40 mouse cellular contexts compared by ENCODE assay signal in the genomic region with DNA sequence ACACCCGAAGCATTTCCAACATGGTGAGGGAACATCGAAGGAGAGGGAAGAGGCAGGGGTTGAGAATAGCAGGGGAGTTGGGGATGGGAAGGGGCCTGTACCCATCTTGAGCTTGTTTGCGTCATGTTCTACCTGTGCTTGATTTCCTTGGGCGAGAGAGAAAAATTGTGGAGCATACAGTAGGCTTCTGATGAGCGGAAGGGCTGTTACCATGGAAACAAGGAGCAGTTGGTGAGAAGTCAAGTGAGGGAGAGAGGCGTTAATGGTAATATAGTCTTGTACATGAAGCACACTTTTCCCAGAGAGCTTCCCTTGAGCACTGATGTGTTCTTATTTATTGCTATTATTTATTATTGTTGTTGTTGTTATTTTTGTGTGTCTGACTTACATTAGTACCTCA. TPM values are rescaled to one million over a fixed set of nuclear protein-coding genes. Genes with fewer than 3 reads are reported as not detected.
DNase-seq lines count a peak whose midpoint lies in the region; ATAC-seq and TF ChIP-seq lines count a peak whose summit lies in the region.
"Had no signal": no experiment of that assay in that cellular context is flagged by ENCODE, and none has a peak within 500 bp of the region (broad histone marks: within the 10 kb centered on the region; RNA-seq: fewer than 3 reads in every experiment).

No protein-coding gene starts in this region.

- no peak overlapping the region for H3K4me2 ChIP-seq in forebrain, embryonic 16.5 days (ENCODE audit: low read length)
- H3K4me2 ChIP-seq: embryonic facial prominence, embryonic 12.5 days; hindbrain, embryonic 15.5 days; intestine, embryonic 15.5 days had no signal

- H3K27me3 ChIP-seq in forebrain, embryonic 16.5 days (replicated peaks; ENCODE audit: control insufficient read depth, insufficient read depth, low read length): no peaks in the 10 kb centered on the region
- H3K27me3 ChIP-seq: CH12.LX; embryonic facial prominence, embryonic 12.5 days; hindbrain, embryonic 15.5 days; intestine, embryonic 15.5 days had no signal

- H3K27ac ChIP-seq in layer of hippocampus, adult 2 months: peak overlapping the region; percentile 96
- H3K27ac ChIP-seq in forebrain, embryonic 16.5 days (ENCODE audit: low read length): no peak overlapping the region
- H3K27ac ChIP-seq: embryonic facial prominence, embryonic 12.5 days; hindbrain, embryonic 10.5 days; hindbrain, embryonic 15.5 days; intestine, embryonic 15.5 days; liver, embryonic 14.5 days; macrophage had no signal

- DNase-seq in layer of hippocampus, adult 2 months (ENCODE audit: low spot score in 2 of 2): peak in 1 of 2 experiments; percentile 46
- no peak for DNase-seq in layer of hippocampus, adult 11-12 months (ENCODE audit: low spot score)
- DNase-seq in right cerebral cortex, postnatal 10 days (ENCODE audit: low spot score in 2 of 2): peak; percentile 26 to 56
- no peak for DNase-seq in right cerebral cortex, postnatal 36 days (ENCODE audit: low spot score in 2 of 2)
- DNase-seq in yolk sac, embryonic 10.5 days (ENCODE audit: low spot score): no peak
- DNase-seq: adrenal gland, adult 8-10 months; B cell, adult 2 months; cerebellum, adult 11-12 months; cerebellum, adult 9-11 months; embryo, embryonic 11 days; gastrocnemius, postnatal 14 days; heart, postnatal 14 days; kidney, adult 2 months; kidney, postnatal 36 days; liver; lung, adult 2 months; lung, postnatal 10 days; retina, postnatal 1 day; right cerebral cortex, postnatal 25 days; spleen, adult 18-20 months; thymus, postnatal 4 days had no signal

- TF ChIP-seq CTCF in layer of hippocampus, adult 2 months (conservative IDR thresholded peaks at IDR 0.05): no peak

- no peaks in the 10 kb centered on the region for H3K9me3 ChIP-seq in forebrain, embryonic 16.5 days (ENCODE audit: control insufficient read depth, low read length)
- H3K9me3 ChIP-seq: embryonic facial prominence, embryonic 12.5 days; hindbrain, embryonic 10.5 days; hindbrain, embryonic 15.5 days; intestine, embryonic 15.5 days had no signal

- no peak overlapping the region; the same call in 1 of the 2 replicates for H3K4me3 ChIP-seq in layer of hippocampus, adult 2 months
- no peak overlapping the region for H3K4me3 ChIP-seq in forebrain, embryonic 16.5 days (replicated peaks; ENCODE audit: low read length)
- H3K4me3 ChIP-seq: embryonic facial prominence, embryonic 12.5 days; hindbrain, embryonic 10.5 days; hindbrain, embryonic 15.5 days; intestine, embryonic 15.5 days had no signal

- ATAC-seq in forebrain, embryonic 16.5 days: peak; percentile 51
- ATAC-seq: intestine, embryonic 15.5 days had no signal

- H3K4me1 ChIP-seq in forebrain, embryonic 16.5 days (replicated peaks; ENCODE audit: control insufficient read depth, insufficient read depth, low read length): peaks cover 27% of the 10 kb centered on the region
- H3K4me1 ChIP-seq: embryonic facial prominence, embryonic 12.5 days; intestine, embryonic 15.5 days had no signal

- peaks cover 28% of the 10 kb centered on the region for H3K36me3 ChIP-seq in forebrain, embryonic 16.5 days (ENCODE audit: control insufficient read depth, insufficient read depth)

- no peak overlapping the region for H3K9ac ChIP-seq in forebrain, embryonic 16.5 days (replicated peaks; ENCODE audit: low read depth, low read length)
- H3K9ac ChIP-seq: embryonic facial prominence, embryonic 12.5 days; hindbrain, embryonic 15.5 days; intestine, embryonic 15.5 days; liver, embryonic 14.5 days had no signal

- WGBS in forebrain, embryonic 16.5 days: 70% methylated on average over 6 of the region's 6 CpGs

RNA-seq across cellular contexts. Expression of a gene that starts 11.2 kb away (rescaled TPM):
- 100 to 1,000 TPM; 682 to 738 TPM for total RNA-seq in layer of hippocampus, adult 2 months (2021)
- 46.0 and 58.6 TPM in 2 replicates for polyA plus RNA-seq in forebrain, embryonic 16.5 days (2015; fragmentation: Nextera tagmentation; extraction: Ambion mirVana)

RNA-seq across cellular contexts. Expression of a gene that starts 31.3 kb away (rescaled TPM):
- total RNA-seq in layer of hippocampus, adult 2 months (2021): not detected
- not detected in 2 replicates for polyA plus RNA-seq in forebrain, embryonic 16.5 days (2015; fragmentation: Nextera tagmentation; extraction: Ambion mirVana)
- total RNA-seq: adrenal gland, adult 8-10 months; CH12.LX; gastrocnemius, postnatal 14 days; granulocyte monocyte progenitor cell, adult 5-6 weeks; heart, postnatal 14 days; left cerebral cortex, adult 18-20 months; megakaryocyte-erythroid progenitor cell, adult 5-6 weeks; monocyte, adult 5-6 weeks had no signal
- polyA plus RNA-seq: embryonic facial prominence, embryonic 12.5 days; heart, embryonic 14.5 days; intestine, embryonic 15.5 days; kidney, adult 2 months; kidney, embryonic 16.5 days; limb, embryonic 11.5 days; liver, embryonic 14.5 days; lung, adult 2 months; macrophage; stomach, embryonic 16.5 days; thymus, postnatal 0 days had no signal

RNA-seq across cellular contexts. Expression of a gene that starts 33.8 kb away (rescaled TPM):
- 10 to 100 TPM; 42.6 to 45.6 TPM for total RNA-seq in layer of hippocampus, adult 2 months (2021)
- 1.9 and 2.9 TPM in 2 replicates for polyA plus RNA-seq in forebrain, embryonic 16.5 days (2015; fragmentation: Nextera tagmentation; extraction: Ambion mirVana)
- total RNA-seq: adrenal gland, adult 8-10 months; adrenal gland, postnatal 4 days; CH12.LX; gastrocnemius, postnatal 14 days; granulocyte monocyte progenitor cell, adult 5-6 weeks; heart, postnatal 14 days; megakaryocyte-erythroid progenitor cell, adult 5-6 weeks; monocyte, adult 5-6 weeks had no signal
- polyA plus RNA-seq: heart, embryonic 14.5 days; kidney, adult 2 months; liver, embryonic 14.5 days; lung, adult 2 months; macrophage; stomach, embryonic 16.5 days; thymus, postnatal 0 days had no signal

RNA-seq across cellular contexts. Expression of a gene that starts 41.1 kb away (rescaled TPM):
- not detected for total RNA-seq in layer of hippocampus, adult 2 months (2021)
- not detected in 2 replicates for polyA plus RNA-seq in forebrain, embryonic 16.5 days (2015; fragmentation: Nextera tagmentation; extraction: Ambion mirVana)
- total RNA-seq: adrenal gland, adult 8-10 months; adrenal gland, postnatal 4 days; CH12.LX; gastrocnemius, postnatal 14 days; granulocyte monocyte progenitor cell, adult 5-6 weeks; heart, postnatal 14 days; left cerebral cortex, adult 18-20 months; left cerebral cortex, postnatal 14 days; megakaryocyte-erythroid progenitor cell, adult 5-6 weeks; monocyte, adult 5-6 weeks had no signal
- polyA plus RNA-seq: embryonic facial prominence, embryonic 12.5 days; heart, embryonic 14.5 days; hindbrain, embryonic 10.5 days; hindbrain, embryonic 15.5 days; intestine, embryonic 15.5 days; kidney, adult 2 months; kidney, embryonic 16.5 days; limb, embryonic 11.5 days; liver, embryonic 14.5 days; lung, adult 2 months; macrophage; stomach, embryonic 16.5 days; thymus, postnatal 0 days had no signal

RNA-seq across cellular contexts. Expression of a gene that starts 56.0 kb away (rescaled TPM):
- total RNA-seq in layer of hippocampus, adult 2 months (2021): 10 to 100 TPM; 15.0 to 15.8 TPM
- polyA plus RNA-seq in forebrain, embryonic 16.5 days (2015; fragmentation: Nextera tagmentation; extraction: Ambion mirVana): 351 and 383 TPM in 2 replicates
- total RNA-seq: CH12.LX; megakaryocyte-erythroid progenitor cell, adult 5-6 weeks; monocyte, adult 5-6 weeks had no signal
- polyA plus RNA-seq: macrophage had no signal

Comparison
In these comparisons a context has a peak if more than half of its experiments do, and no peak if none do; other contexts are left out.
1. DNase-seq: peak in right cerebral cortex, postnatal 10 days (2 of 2); none in layer of hippocampus, adult 11-12 months (single experiment), right cerebral cortex, postnatal 36 days (0 of 2) and yolk sac, embryonic 10.5 days (single experiment).